Mouse (Mus musculus): ENCODE measurements at regions not wholly inside any gene's neighbourhood (a gene's known extent, or its start where the extent isn't known, plus 50 kb on each side); places are given as distances from the start of the nearest gene placed in this dataset.
A peak's percentile ranks its signal among the peaks of the same experiment; 100 is the strongest.

GRCm38 (mm10) chr14:24928726-24929125 is 441.8 kb downstream of the Rps24 start:
- Histone ChIP-seq H3K4me2 (ENCODE audit: low read length) (no peak overlapping the region), H3K4me3 (replicated peaks; ENCODE audit: low read length) (no peak overlapping the region), H3K27me3 (replicated peaks; ENCODE audit: control insufficient read depth, insufficient read depth, low read length) (no peaks in the 10 kb centered on the region), H3K27ac (ENCODE audit: low read length) (no peak overlapping the region), H3K9ac (replicated peaks; ENCODE audit: low read depth, low read length) (no peak overlapping the region), H3K4me1 (replicated peaks; ENCODE audit: control insufficient read depth, insufficient read depth, low read length) (0 out of 2 replicates have a peak, but pooled peaks cover 2% of the 10 kb centered on the region), H3K36me3 (ENCODE audit: control insufficient read depth, insufficient read depth) (no peaks in the 10 kb centered on the region), H3K9me3 (ENCODE audit: control insufficient read depth, low read length) (no peaks in the 10 kb centered on the region)
- ATAC-seq: no peak
- WGBS: 83% methylated on average over 3 of the region's 3 CpGs

- Histone ChIP-seq H3K9ac (replicated peaks; ENCODE audit: low read depth, low read length) (no peak overlapping the region), H3K27ac (ENCODE audit: low read length) (no peak overlapping the region), H3K4me3 (replicated peaks; ENCODE audit: low read length) (no peak overlapping the region), H3K4me1 (replicated peaks; ENCODE audit: control insufficient read depth, insufficient read depth, low read length) (0 out of 2 replicates have a peak, but pooled peaks cover 2% of the 10 kb centered on the region), H3K36me3 (ENCODE audit: control insufficient read depth, insufficient read depth) (no peaks in the 10 kb centered on the region), H3K9me3 (ENCODE audit: control insufficient read depth, low read length) (no peaks in the 10 kb centered on the region), H3K27me3 (replicated peaks; ENCODE audit: control insufficient read depth, insufficient read depth, low read length) (no peaks in the 10 kb centered on the region), H3K4me2 (ENCODE audit: low read length) (no peak overlapping the region)
- WGBS: 61% methylated on average over 7 of the region's 7 CpGs
- ATAC-seq: no peak
Measured at GRCm38 (mm10) chr14:24930251-24930650, 443.3 kb downstream of the Rps24 start.

- H3K4me2 ChIP-seq (ENCODE audit: low read length): no peak overlapping the region
- WGBS: 93% methylated on average over 2 of the region's 2 CpGs
- no peaks in the 10 kb centered on the region for H3K9me3 ChIP-seq (ENCODE audit: control insufficient read depth, low read length)
- H3K9ac ChIP-seq (replicated peaks; ENCODE audit: low read depth, low read length): no peak overlapping the region
- no peak overlapping the region for H3K27ac ChIP-seq (ENCODE audit: low read length)
- no peak for ATAC-seq
- no peaks in the 10 kb centered on the region for H3K36me3 ChIP-seq (ENCODE audit: control insufficient read depth, insufficient read depth)
- H3K4me1 ChIP-seq (replicated peaks; ENCODE audit: control insufficient read depth, insufficient read depth, low read length): peaks cover 17% of the 10 kb centered on the region
- H3K4me3 ChIP-seq (replicated peaks; ENCODE audit: low read length): no peak overlapping the region
- H3K27me3 ChIP-seq (replicated peaks; ENCODE audit: control insufficient read depth, insufficient read depth, low read length): no peaks in the 10 kb centered on the region
Measured at GRCm38 (mm10) chr14:24937876-24938275, 451.0 kb downstream of the Rps24 start.

GRCm38 (mm10) chr14:24939068-24939467 is 452.1 kb downstream of the Rps24 start:
- Histone ChIP-seq H3K27me3 (replicated peaks; ENCODE audit: control insufficient read depth, insufficient read depth, low read length) (no peaks in the 10 kb centered on the region), H3K36me3 (ENCODE audit: control insufficient read depth, insufficient read depth) (no peaks in the 10 kb centered on the region), H3K9ac (replicated peaks; ENCODE audit: low read depth, low read length) (no peak overlapping the region), H3K4me2 (ENCODE audit: low read length) (no peak overlapping the region), H3K9me3 (ENCODE audit: control insufficient read depth, low read length) (no peaks in the 10 kb centered on the region), H3K4me3 (replicated peaks; ENCODE audit: low read length) (no peak overlapping the region), H3K27ac (ENCODE audit: low read length) (peak overlapping the region; percentile 76), H3K4me1 (replicated peaks; ENCODE audit: control insufficient read depth, insufficient read depth, low read length) (peaks cover 17% of the 10 kb centered on the region)
- WGBS: 45% methylated on average over 4 of the region's 4 CpGs
- peak; percentile 51 for ATAC-seq

- no peaks in the 10 kb centered on the region for H3K9me3 ChIP-seq (ENCODE audit: control insufficient read depth, low read length)
- peak; percentile 92 for ATAC-seq
Measured at GRCm38 (mm10) chr14:24939476-24940200, 452.7 kb downstream of the Rps24 start.

GRCm38 (mm10) chr14:24945716-24946115 is 458.8 kb downstream of the Rps24 start:
- Histone ChIP-seq H3K27me3 (replicated peaks; ENCODE audit: control insufficient read depth, insufficient read depth, low read length) (no peaks in the 10 kb centered on the region), H3K27ac (ENCODE audit: low read length) (no peak overlapping the region), H3K4me1 (replicated peaks; ENCODE audit: control insufficient read depth, insufficient read depth, low read length) (no peaks in the 10 kb centered on the region), H3K9me3 (ENCODE audit: control insufficient read depth, low read length) (peaks cover 2% of the 10 kb centered on the region; the same call in 1 of the 2 replicates), H3K9ac (replicated peaks; ENCODE audit: low read depth, low read length) (no peak overlapping the region), H3K4me2 (ENCODE audit: low read length) (no peak overlapping the region), H3K4me3 (replicated peaks; ENCODE audit: low read length) (no peak overlapping the region), H3K36me3 (ENCODE audit: control insufficient read depth, insufficient read depth) (no peaks in the 10 kb centered on the region)
- no peak for ATAC-seq
- 47% methylated on average over 2 of the region's 2 CpGs for WGBS

More at GRCm38 (mm10) chr14:24939476-24940200, 452.7 kb downstream of the Rps24 start:
- H3K27ac ChIP-seq (ENCODE audit: low read length): peak overlapping the region; percentile 76
- H3K9ac ChIP-seq (replicated peaks; ENCODE audit: low read depth, low read length): 0 out of 2 replicates have a peak overlapping the region, but pooled peaks have one; percentile 6
- H3K4me3 ChIP-seq (replicated peaks; ENCODE audit: low read length): no peak overlapping the region
- peaks cover 17% of the 10 kb centered on the region for H3K4me1 ChIP-seq (replicated peaks; ENCODE audit: control insufficient read depth, insufficient read depth, low read length)
- no peaks in the 10 kb centered on the region for H3K27me3 ChIP-seq (replicated peaks; ENCODE audit: control insufficient read depth, insufficient read depth, low read length)
- WGBS: 27% methylated on average over 9 of the region's 9 CpGs
- no peaks in the 10 kb centered on the region for H3K36me3 ChIP-seq (ENCODE audit: control insufficient read depth, insufficient read depth)
- H3K4me2 ChIP-seq (ENCODE audit: low read length): no peak overlapping the region

GRCm38 (mm10) chr14:24947084-24947483 is 460.2 kb downstream of the Rps24 start:
- peaks cover 2% of the 10 kb centered on the region; the same call in 1 of the 2 replicates for H3K9me3 ChIP-seq (ENCODE audit: control insufficient read depth, low read length)
- no peaks in the 10 kb centered on the region for H3K4me1 ChIP-seq (replicated peaks; ENCODE audit: control insufficient read depth, insufficient read depth, low read length)
- no peaks in the 10 kb centered on the region for H3K27me3 ChIP-seq (replicated peaks; ENCODE audit: control insufficient read depth, insufficient read depth, low read length)
- WGBS: 89% methylated on average over 5 of the region's 5 CpGs
- no peak overlapping the region for H3K27ac ChIP-seq (ENCODE audit: low read length)
- no peak for ATAC-seq
- H3K36me3 ChIP-seq (ENCODE audit: control insufficient read depth, insufficient read depth): no peaks in the 10 kb centered on the region
- no peak overlapping the region for H3K4me3 ChIP-seq (replicated peaks; ENCODE audit: low read length)
- no peak overlapping the region for H3K4me2 ChIP-seq (ENCODE audit: low read length)
- H3K9ac ChIP-seq (replicated peaks; ENCODE audit: low read depth, low read length): no peak overlapping the region

GRCm38 (mm10) chr14:24955891-24956410 is 469.0 kb downstream of the Rps24 start:
- WGBS: 87% methylated on average over 11 of the region's 11 CpGs
- Histone ChIP-seq H3K9ac (replicated peaks; ENCODE audit: low read depth, low read length) (no peak overlapping the region), H3K27me3 (replicated peaks; ENCODE audit: control insufficient read depth, insufficient read depth, low read length) (no peaks in the 10 kb centered on the region), H3K4me3 (replicated peaks; ENCODE audit: low read length) (no peak overlapping the region), H3K4me1 (replicated peaks; ENCODE audit: control insufficient read depth, insufficient read depth, low read length) (peaks cover 8% of the 10 kb centered on the region), H3K36me3 (ENCODE audit: control insufficient read depth, insufficient read depth) (no peaks in the 10 kb centered on the region), H3K4me2 (ENCODE audit: low read length) (no peak overlapping the region), H3K27ac (ENCODE audit: low read length) (no peak overlapping the region), H3K9me3 (ENCODE audit: control insufficient read depth, low read length) (no peaks in the 10 kb centered on the region)
- ATAC-seq: no peak

- Histone ChIP-seq H3K27ac (ENCODE audit: low read length) (no peak overlapping the region), H3K9me3 (ENCODE audit: control insufficient read depth, low read length) (no peaks in the 10 kb centered on the region), H3K36me3 (ENCODE audit: control insufficient read depth, insufficient read depth) (no peaks in the 10 kb centered on the region), H3K9ac (replicated peaks; ENCODE audit: low read depth, low read length) (no peak overlapping the region), H3K4me3 (replicated peaks; ENCODE audit: low read length) (no peak overlapping the region), H3K4me2 (ENCODE audit: low read length) (no peak overlapping the region), H3K4me1 (replicated peaks; ENCODE audit: control insufficient read depth, insufficient read depth, low read length) (peaks cover 8% of the 10 kb centered on the region), H3K27me3 (replicated peaks; ENCODE audit: control insufficient read depth, insufficient read depth, low read length) (no peaks in the 10 kb centered on the region)
- 43% methylated on average over 2 of the region's 2 CpGs for WGBS
- no peak for ATAC-seq
Measured at GRCm38 (mm10) chr14:24956528-24957210, 469.7 kb downstream of the Rps24 start.

Data from forebrain, embryonic 16.5 days (tissue).